Mouse (Mus musculus): ENCODE measurements around the gene Slc5a6.

GRCm38 (mm10) chr5:31004184-31004583 is 44.5 kb downstream of the Slc5a6 start:
- no peak for TF ChIP-seq MAFK (IDR thresholded peaks at IDR 0.05; ENCODE audit: insufficient read depth, low read depth, low read length)
- TF ChIP-seq ZC3H11A (IDR thresholded peaks at IDR 0.05; ENCODE audit: borderline replicate concordance, low read depth, low read length): peak; percentile 32; the same call in 1 of the 2 replicates
